22 mouse cellular contexts compared by ENCODE assay signal in the genomic region with DNA sequence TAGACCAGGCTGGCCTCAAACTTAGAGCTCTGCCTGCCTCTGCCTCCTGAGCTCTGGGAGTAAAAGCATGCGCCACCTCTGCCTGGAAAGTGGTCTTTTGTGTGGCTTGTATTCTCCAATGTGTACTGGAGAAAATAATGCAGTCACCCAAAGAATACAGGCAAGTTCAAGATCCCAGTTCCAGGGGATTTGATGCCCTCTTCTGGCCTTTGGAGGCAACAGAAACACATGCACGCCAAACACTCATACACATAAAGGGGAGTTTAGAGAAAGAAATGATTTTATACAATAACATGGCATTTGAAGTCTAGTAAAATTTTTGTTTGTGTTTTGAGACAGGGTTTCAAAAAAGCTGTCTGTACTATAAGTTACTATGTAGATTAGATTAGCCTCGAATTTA. TPM values are rescaled to one million over a fixed set of nuclear protein-coding genes. Genes with fewer than 3 reads are reported as not detected.
DNase-seq lines count a peak whose midpoint lies in the region; ATAC-seq and TF ChIP-seq lines count a peak whose summit lies in the region.
"Had no signal": no experiment of that assay in that cellular context is flagged by ENCODE, and none has a peak within 500 bp of the region (broad histone marks: within the 10 kb centered on the region; RNA-seq: fewer than 3 reads in every experiment).

No protein-coding gene starts in this region.

- no peaks in the 10 kb centered on the region for H3K9me3 ChIP-seq in intestine, postnatal 0 days (ENCODE audit: control insufficient read depth)
- H3K9me3 ChIP-seq in intestine, embryonic 16.5 days (ENCODE audit: control insufficient read depth, low read length): no peaks in the 10 kb centered on the region
- H3K9me3 ChIP-seq in lung, postnatal 0 days (ENCODE audit: low read length): no peaks in the 10 kb centered on the region
- H3K9me3 ChIP-seq: heart, embryonic 12.5 days; hindbrain, embryonic 13.5 days; liver, embryonic 13.5 days had no signal

- H3K27ac ChIP-seq in intestine, postnatal 0 days (ENCODE audit: low read depth, low read length): no peak overlapping the region
- no peak overlapping the region for H3K27ac ChIP-seq in intestine, embryonic 16.5 days (ENCODE audit: low read length)
- no peak overlapping the region for H3K27ac ChIP-seq in lung, postnatal 0 days (ENCODE audit: low read length)
- H3K27ac ChIP-seq: hindbrain, embryonic 13.5 days; liver, embryonic 13.5 days had no signal

- 72% methylated on average over 3 of the region's 3 CpGs for WGBS in intestine, postnatal 0 days
- 70% methylated on average over 3 of the region's 3 CpGs for WGBS in intestine, embryonic 16.5 days
- WGBS in lung, postnatal 0 days: 70% methylated on average over 3 of the region's 3 CpGs

- H3K4me2 ChIP-seq in intestine, postnatal 0 days (replicated peaks; ENCODE audit: low read depth): no peak overlapping the region
- no peak overlapping the region for H3K4me2 ChIP-seq in intestine, embryonic 16.5 days (ENCODE audit: low read depth, low read length)
- H3K4me2 ChIP-seq in lung, postnatal 0 days (replicated peaks; ENCODE audit: low read depth, low read length): no peak overlapping the region
- H3K4me2 ChIP-seq: heart, embryonic 12.5 days; hindbrain, embryonic 13.5 days; liver, embryonic 13.5 days had no signal

- no peaks in the 10 kb centered on the region for H3K4me1 ChIP-seq in intestine, postnatal 0 days (replicated peaks; ENCODE audit: control insufficient read depth, insufficient read depth, low read length)
- H3K4me1 ChIP-seq in intestine, embryonic 16.5 days (ENCODE audit: control insufficient read depth, insufficient read depth, low read length): no peaks in the 10 kb centered on the region
- H3K4me1 ChIP-seq in lung, postnatal 0 days (ENCODE audit: insufficient read depth, low read depth, low read length): no peaks in the 10 kb centered on the region
- H3K4me1 ChIP-seq: hindbrain, embryonic 13.5 days; liver, embryonic 13.5 days had no signal

- no peak for ATAC-seq in intestine, postnatal 0 days
- ATAC-seq in intestine, embryonic 16.5 days: no peak
- ATAC-seq in lung, postnatal 0 days: no peak
- ATAC-seq: forebrain, embryonic 14.5 days had no signal

- no peak for TF ChIP-seq EP300 in lung, postnatal 0 days (IDR thresholded peaks at IDR 0.05)

- no peak overlapping the region for H3K9ac ChIP-seq in intestine, postnatal 0 days (ENCODE audit: low read depth, low read length)
- H3K9ac ChIP-seq in intestine, embryonic 16.5 days (ENCODE audit: low read depth, low read length): no peak overlapping the region
- no peak overlapping the region for H3K9ac ChIP-seq in lung, postnatal 0 days (replicated peaks; ENCODE audit: low read depth)
- H3K9ac ChIP-seq: heart, embryonic 12.5 days; hindbrain, embryonic 13.5 days; liver, embryonic 13.5 days had no signal

- peaks cover 53% of the 10 kb centered on the region for H3K36me3 ChIP-seq in intestine, postnatal 0 days (ENCODE audit: control insufficient read depth, insufficient read depth)
- 0 out of 2 replicates have a peak, but pooled peaks cover 14% of the 10 kb centered on the region for H3K36me3 ChIP-seq in intestine, embryonic 16.5 days (ENCODE audit: control insufficient read depth, insufficient read depth, low read length)
- peaks cover 13% of the 10 kb centered on the region; the same call in 1 of the 2 replicates for H3K36me3 ChIP-seq in lung, postnatal 0 days (ENCODE audit: insufficient read depth, low read length)

- no peaks in the 10 kb centered on the region for H3K27me3 ChIP-seq in intestine, postnatal 0 days (replicated peaks; ENCODE audit: control insufficient read depth, insufficient read depth, low read length)
- no peaks in the 10 kb centered on the region for H3K27me3 ChIP-seq in intestine, embryonic 16.5 days (replicated peaks; ENCODE audit: control insufficient read depth, insufficient read depth, low read length)
- no peaks in the 10 kb centered on the region for H3K27me3 ChIP-seq in lung, postnatal 0 days (replicated peaks; ENCODE audit: insufficient read depth, low read length)
- H3K27me3 ChIP-seq: heart, embryonic 12.5 days; hindbrain, embryonic 13.5 days; liver, embryonic 13.5 days had no signal

- no peak overlapping the region for H3K4me3 ChIP-seq in intestine, postnatal 0 days (ENCODE audit: low read depth, low read length)
- no peak overlapping the region for H3K4me3 ChIP-seq in intestine, embryonic 16.5 days (ENCODE audit: low read length)
- no peak overlapping the region for H3K4me3 ChIP-seq in lung, postnatal 0 days (ENCODE audit: low read depth, low read length)
- H3K4me3 ChIP-seq: heart, embryonic 12.5 days; hindbrain, embryonic 13.5 days; liver, embryonic 13.5 days; myocyte had no signal

- TF ChIP-seq POLR2A in brain, embryonic 14.5 days (IDR thresholded peaks at IDR 0.05; ENCODE audit: borderline replicate concordance, extremely low read depth, insufficient read depth, insufficient read length, poor library complexity, severe bottlenecking): no peak

- DNase-seq in adrenal gland, postnatal 10 days: peak; percentile 25
- DNase-seq in adrenal gland, postnatal 25 days: no peak
- no peak for DNase-seq in lung, postnatal 0 days (ENCODE audit: low spot score)
- DNase-seq in lung, postnatal 4 days: no peak
- peak; percentile 8 for DNase-seq in brain, embryonic 14.5 days (ENCODE audit: low read depth)
- DNase-seq in cerebellum, postnatal 14 days: no peak
- DNase-seq: B cell, adult 2 months; kidney, adult 8-10 months; liver, embryonic 13.5 days; thymus, adult 18-20 months had no signal

- peak; percentile 61 for TF ChIP-seq CTCF in intestine, postnatal 0 days (IDR thresholded peaks at IDR 0.05; ENCODE audit: low read depth)
- peak; percentile 49 for TF ChIP-seq CTCF in lung, postnatal 0 days (IDR thresholded peaks at IDR 0.05)
- no peak; the same call in 1 of the 2 replicates for TF ChIP-seq CTCF in brain, embryonic 14.5 days (IDR thresholded peaks at IDR 0.05; ENCODE audit: borderline replicate concordance, extremely low read depth, insufficient read depth, insufficient read length)

RNA-seq across cellular contexts. Expression of gene Nup188, which starts 13.3 kb away (rescaled TPM):
- 10 to 100 TPM; 37.9 to 45.3 TPM for total RNA-seq in adrenal gland, postnatal 10 days (2021)
- 38.0 and 38.9 TPM in 2 replicates for total RNA-seq in adrenal gland, postnatal 25 days (2021)
- 7.1 and 9.1 TPM in 2 replicates for polyA plus RNA-seq in intestine, postnatal 0 days (2015; fragmentation: Nextera tagmentation; extraction: Ambion mirVana)
- polyA plus RNA-seq in intestine, embryonic 16.5 days (2015; fragmentation: Nextera tagmentation; extraction: Ambion mirVana): 23.6 and 26.6 TPM in 2 replicates
- polyA plus RNA-seq in lung, postnatal 0 days (2015; fragmentation: Nextera tagmentation; extraction: Ambion mirVana): 8.9 and 9.9 TPM in 2 replicates
- 46.3 and 48.7 TPM in 2 replicates for polyA plus RNA-seq in brain, embryonic 14.5 days (2012; rRNA removed)

RNA-seq across cellular contexts. Expression of gene Dolk, which starts 13.4 kb away (rescaled TPM):
- 10 to 100 TPM; 43.4 to 46.2 TPM for total RNA-seq in adrenal gland, postnatal 10 days (2021)
- total RNA-seq in adrenal gland, postnatal 25 days (2021): 39.7 and 47.3 TPM in 2 replicates
- 23.7 and 24.7 TPM in 2 replicates for polyA plus RNA-seq in intestine, postnatal 0 days (2015; fragmentation: Nextera tagmentation; extraction: Ambion mirVana)
- polyA plus RNA-seq in intestine, embryonic 16.5 days (2015; fragmentation: Nextera tagmentation; extraction: Ambion mirVana): 38.3 and 41.2 TPM in 2 replicates
- 24.1 TPM in 2 replicates for polyA plus RNA-seq in lung, postnatal 0 days (2015; fragmentation: Nextera tagmentation; extraction: Ambion mirVana)
- 15.7 TPM in 2 replicates for polyA plus RNA-seq in brain, embryonic 14.5 days (2012; rRNA removed)

RNA-seq across cellular contexts. Expression of gene Gm28038, which starts 18.7 kb away (rescaled TPM):
- total RNA-seq in adrenal gland, postnatal 10 days (2021): not detected
- not detected in 2 replicates for total RNA-seq in adrenal gland, postnatal 25 days (2021)
- not detected in 2 replicates for polyA plus RNA-seq in intestine, postnatal 0 days (2015; fragmentation: Nextera tagmentation; extraction: Ambion mirVana)
- not detected in 2 replicates for polyA plus RNA-seq in intestine, embryonic 16.5 days (2015; fragmentation: Nextera tagmentation; extraction: Ambion mirVana)
- not detected in 2 replicates for polyA plus RNA-seq in lung, postnatal 0 days (2015; fragmentation: Nextera tagmentation; extraction: Ambion mirVana)
- polyA plus RNA-seq in brain, embryonic 14.5 days (2012; rRNA removed): not detected in 2 replicates
- total RNA-seq: adrenal gland, postnatal 36 days; common myeloid progenitor, adult 5-6 weeks; gastrocnemius, adult 8-10 months; layer of hippocampus, postnatal 10 days; left cerebral cortex, postnatal 36 days; megakaryocyte progenitor cell, adult 5-6 weeks had no signal
- polyA plus RNA-seq: forebrain, embryonic 14.5 days; heart, embryonic 12.5 days; hindbrain, embryonic 13.5 days; liver, embryonic 13.5 days; myocyte had no signal

RNA-seq across cellular contexts. Expression of gene Phyhd1, which starts 33.5 kb away (rescaled TPM):
- total RNA-seq in adrenal gland, postnatal 10 days (2021): 10 to 100 TPM; 23.7 to 24.1 TPM
- total RNA-seq in adrenal gland, postnatal 25 days (2021): 9.6 and 18.1 TPM in 2 replicates
- 3.1 and 3.7 TPM in 2 replicates for polyA plus RNA-seq in intestine, postnatal 0 days (2015; fragmentation: Nextera tagmentation; extraction: Ambion mirVana)
- polyA plus RNA-seq in intestine, embryonic 16.5 days (2015; fragmentation: Nextera tagmentation; extraction: Ambion mirVana): 10.5 and 10.8 TPM in 2 replicates
- polyA plus RNA-seq in lung, postnatal 0 days (2015; fragmentation: Nextera tagmentation; extraction: Ambion mirVana): 9.5 and 13.4 TPM in 2 replicates
- 11.8 and 21.8 TPM in 2 replicates for polyA plus RNA-seq in brain, embryonic 14.5 days (2012; rRNA removed)

RNA-seq across cellular contexts. Expression of gene Gm28035, which starts 59.2 kb away (rescaled TPM):
- 1 to 10 TPM; 1.9 to 2.0 TPM for total RNA-seq in adrenal gland, postnatal 10 days (2021)
- 1.5 and 2.9 TPM in 2 replicates for total RNA-seq in adrenal gland, postnatal 25 days (2021)
- polyA plus RNA-seq in intestine, postnatal 0 days (2015; fragmentation: Nextera tagmentation; extraction: Ambion mirVana): 0.03 and 0.04 TPM in 2 replicates
- polyA plus RNA-seq in intestine, embryonic 16.5 days (2015; fragmentation: Nextera tagmentation; extraction: Ambion mirVana): 0.11 and 0.24 TPM in 2 replicates
- polyA plus RNA-seq in lung, postnatal 0 days (2015; fragmentation: Nextera tagmentation; extraction: Ambion mirVana): 0.12 and 0.21 TPM in 2 replicates
- polyA plus RNA-seq in brain, embryonic 14.5 days (2012; rRNA removed): 14.8 and 23.6 TPM in 2 replicates
- total RNA-seq: common myeloid progenitor, adult 5-6 weeks; megakaryocyte progenitor cell, adult 5-6 weeks had no signal

Comparison
In these comparisons a context has a peak if more than half of its experiments do, and no peak if none do; other contexts are left out.
1. DNase-seq: peak in adrenal gland, postnatal 10 days (single experiment) and brain, embryonic 14.5 days (single experiment); none in adrenal gland, postnatal 25 days (single experiment), lung, postnatal 0 days (single experiment), lung, postnatal 4 days (0 of 2) and cerebellum, postnatal 14 days (0 of 2).